Mouse (Mus musculus) stomach, postnatal 0 days (tissue): Measurements from ENCODE around the gene Mon2.

Experiments
- CTCF ChIP-seq: IDR thresholded peaks from 2 replicates; pipeline ENCODE4 v1.5.1; 2016; ENCODE audit warnings: antibody characterized with exemption, low read depth, mild to moderate bottlenecking, moderate library complexity
- EP300 ChIP-seq: optimal IDR thresholded peaks from 2 replicates; pipeline ENCODE3; 2016; ENCODE audit warnings: antibody characterized with exemption

DNA sequence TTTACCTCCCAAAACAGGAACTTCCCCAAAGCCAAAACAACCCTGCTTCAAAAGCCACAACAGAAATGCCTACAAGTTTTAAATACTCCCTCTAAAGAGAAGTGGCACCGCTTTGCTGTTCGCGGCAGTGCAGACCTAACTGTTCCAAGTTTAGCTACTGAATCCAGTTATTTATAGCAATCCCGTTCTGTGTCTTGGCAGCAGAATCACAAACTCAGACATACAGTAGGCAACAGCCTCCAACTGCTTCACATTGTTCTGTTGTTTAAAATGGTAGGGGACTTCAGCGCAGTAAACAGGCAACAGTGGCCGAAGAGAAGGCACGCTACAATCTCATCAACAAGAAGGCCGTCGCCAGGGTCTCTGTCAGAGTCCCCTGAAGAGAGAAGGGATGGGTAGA lies 85.3 kb downstream of the Mon2 start:
- TF ChIP-seq CTCF, result no peak
- no peak for TF ChIP-seq EP300
